Mouse (Mus musculus): ENCODE results near the gene Cep170. TPM values are rescaled to one million over a fixed set of nuclear protein-coding genes. Genes with fewer than 3 reads are reported as not detected.
"Not testable (repeated sequence)": the region's sequence is repeated elsewhere in the genome, so short reads cannot be mapped to it uniquely, and the experiment has no call there.

Cep170 gene
- polyA plus RNA-seq (2015; fragmentation: Nextera tagmentation; extraction: Ambion mirVana): 22.1 and 22.9 TPM in 2 replicates

DNA sequence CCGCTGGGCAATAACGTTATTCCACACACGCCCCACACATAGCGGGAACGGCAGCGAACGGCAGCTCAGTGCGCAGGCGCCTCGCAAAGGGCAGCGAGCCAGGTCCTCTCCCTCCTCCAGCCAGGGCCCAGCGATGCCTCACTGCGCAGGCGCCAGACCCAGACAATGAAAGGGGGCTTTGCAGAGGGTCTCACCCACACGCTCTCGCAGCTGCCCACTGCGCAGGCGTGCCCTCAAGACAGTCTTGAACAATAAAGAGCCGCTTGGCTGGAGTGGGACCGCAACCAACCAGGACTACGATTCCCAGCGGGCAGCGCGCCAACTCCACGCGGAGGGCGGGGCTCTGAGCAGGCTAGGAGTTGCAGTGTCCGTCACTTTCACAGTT, at the start of gene Cep170:
Gene Cep170 (minus strand): TSS at position 32 of the 385 bp plus-strand sequence.
- peak within 1 kb of the TSS; percentile 97 for H3K27ac ChIP-seq
- no peaks in the 10 kb centered on the region for H3K36me3 ChIP-seq
- peak; percentile 95 for ATAC-seq (ENCODE audit: borderline replicate concordance, extremely low read depth, low FRiP score, low TSS enrichment)
- peak within 1 kb of the TSS; percentile 65 for H3K4me2 ChIP-seq
- H3K9me3 ChIP-seq: no peaks in the 10 kb centered on the region
- H3K9ac ChIP-seq: peak within 1 kb of the TSS; percentile 87
- H3K27me3 ChIP-seq: no peaks in the 10 kb centered on the region
- H3K4me1 ChIP-seq: peaks cover 13% of the 10 kb centered on the region
- under 1% methylated on average over 28 of the region's 28 CpGs for WGBS
- peak within 1 kb of the TSS; percentile 91 for H3K4me3 ChIP-seq

DNA sequence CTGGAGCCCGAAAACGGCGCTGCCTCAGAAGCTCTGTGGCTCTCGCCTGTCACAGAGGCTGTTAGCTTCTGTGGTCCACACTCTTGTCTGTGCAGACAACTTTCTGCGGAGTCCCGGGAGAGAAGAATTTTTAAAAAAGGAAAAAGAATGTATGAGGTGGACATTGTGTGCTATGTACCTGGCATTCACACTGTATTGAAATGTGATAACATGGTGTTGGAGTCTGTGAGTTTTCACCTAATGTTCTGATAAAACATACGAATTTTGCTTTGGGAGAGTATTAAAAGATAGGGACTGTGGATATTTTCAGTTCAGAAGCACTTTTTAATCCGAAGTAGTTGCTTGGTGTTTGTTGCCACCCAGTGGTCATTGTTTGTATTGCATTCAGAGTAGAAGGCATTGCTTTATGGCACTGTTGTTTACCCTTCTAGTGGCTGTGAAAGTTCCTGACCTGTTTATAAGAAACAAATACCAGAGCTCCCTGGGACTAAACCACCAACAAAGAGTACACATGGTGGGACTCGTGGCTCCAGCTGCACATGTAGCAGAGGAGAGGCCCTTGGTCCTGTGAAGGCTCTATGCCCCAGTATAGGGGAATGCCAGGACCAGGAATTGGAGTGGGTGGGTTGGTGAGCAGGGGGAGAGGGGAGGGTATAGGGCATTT, 48.2 kb upstream of the Cep170 start:
- Histone ChIP-seq H3K4me3 (no peak overlapping the region), H3K9ac (no peak overlapping the region), H3K4me1 (no peaks in the 10 kb centered on the region), H3K4me2 (no peak overlapping the region), H3K27ac (no peak overlapping the region), H3K9me3 (no peaks in the 10 kb centered on the region), H3K27me3 (no peaks in the 10 kb centered on the region), H3K36me3 (no peaks in the 10 kb centered on the region)
- ATAC-seq (ENCODE audit: borderline replicate concordance, extremely low read depth, low FRiP score, low TSS enrichment): no peak
- WGBS: 56% methylated on average over 9 of the region's 9 CpGs

DNA sequence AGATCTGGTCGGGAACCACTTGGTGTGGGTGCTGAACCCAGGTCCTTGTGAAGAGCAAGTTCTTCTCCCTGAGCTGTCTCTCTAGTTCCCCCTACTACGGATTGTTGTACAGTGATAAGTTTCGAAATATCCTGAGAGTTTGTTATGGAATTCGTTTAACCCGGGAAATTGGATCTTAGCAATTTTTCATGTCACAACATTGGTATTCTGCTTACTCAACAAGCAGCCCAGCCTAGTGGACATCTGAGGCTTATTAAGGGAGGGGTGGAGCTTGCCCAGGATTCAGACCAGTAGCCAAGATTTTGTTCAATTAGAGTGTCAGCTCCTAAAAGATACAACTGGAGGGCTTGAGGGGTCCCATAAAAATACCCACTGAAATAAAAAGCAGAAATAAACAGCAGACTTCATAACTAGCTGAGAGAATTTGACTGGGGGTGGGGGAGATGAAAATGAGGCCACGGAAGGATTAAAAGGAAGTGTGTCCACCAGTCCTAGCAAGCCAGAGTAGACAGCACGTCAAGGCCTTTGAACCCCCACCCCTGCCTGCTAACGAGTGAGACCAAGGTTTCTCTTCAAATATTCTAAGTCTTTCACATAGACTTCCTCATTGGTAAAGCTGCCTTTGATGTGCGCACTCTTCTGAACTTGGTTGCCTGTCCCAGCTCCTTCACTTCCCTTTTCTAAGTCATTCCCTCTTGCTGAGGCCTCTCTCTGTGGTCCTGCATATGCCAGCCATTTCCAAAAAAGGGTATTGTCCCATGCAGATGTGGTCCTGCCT, 39.1 kb upstream of the Cep170 start:
- Histone ChIP-seq H3K9ac (no peak overlapping the region), H3K27ac (no peak overlapping the region), H3K9me3 (no peaks in the 10 kb centered on the region), H3K27me3 (no peaks in the 10 kb centered on the region), H3K36me3 (0 out of 2 replicates have a peak, but pooled peaks cover 5% of the 10 kb centered on the region), H3K4me3 (no peak overlapping the region), H3K4me1 (no peaks in the 10 kb centered on the region), H3K4me2 (no peak overlapping the region)
- no peak for ATAC-seq (ENCODE audit: borderline replicate concordance, extremely low read depth, low FRiP score, low TSS enrichment)
- 78% methylated on average over 9 of the region's 9 CpGs for WGBS

DNA sequence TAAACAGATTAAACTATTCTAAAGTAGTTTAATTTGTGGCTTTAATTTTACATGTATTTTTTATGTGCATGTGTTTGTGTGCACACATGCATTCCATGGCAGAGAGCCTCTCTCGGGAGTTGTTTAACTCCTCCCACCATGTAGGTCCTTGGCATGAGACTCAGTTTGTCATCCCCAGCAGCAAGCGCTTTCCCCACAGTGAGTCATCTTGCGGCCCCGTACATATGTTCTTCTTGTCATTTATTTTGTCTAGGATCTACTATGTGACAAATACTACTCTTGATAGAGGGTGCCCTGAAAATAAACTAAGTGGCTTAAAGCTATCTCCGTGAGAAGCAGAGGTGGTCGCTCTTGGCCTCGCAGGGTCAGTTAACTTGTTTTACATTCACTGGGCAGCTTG, 37.5 kb upstream of the Cep170 start:
- ATAC-seq (ENCODE audit: borderline replicate concordance, extremely low read depth, low FRiP score, low TSS enrichment): no peak
- Histone ChIP-seq H3K9ac (no peak overlapping the region), H3K9me3 (no peaks in the 10 kb centered on the region), H3K27me3 (no peaks in the 10 kb centered on the region), H3K4me1 (no peaks in the 10 kb centered on the region), H3K4me2 (no peak overlapping the region), H3K27ac (no peak overlapping the region), H3K36me3 (0 out of 2 replicates have a peak, but pooled peaks cover 5% of the 10 kb centered on the region), H3K4me3 (no peak overlapping the region)
- 78% methylated on average over 7 of the region's 7 CpGs for WGBS

DNA sequence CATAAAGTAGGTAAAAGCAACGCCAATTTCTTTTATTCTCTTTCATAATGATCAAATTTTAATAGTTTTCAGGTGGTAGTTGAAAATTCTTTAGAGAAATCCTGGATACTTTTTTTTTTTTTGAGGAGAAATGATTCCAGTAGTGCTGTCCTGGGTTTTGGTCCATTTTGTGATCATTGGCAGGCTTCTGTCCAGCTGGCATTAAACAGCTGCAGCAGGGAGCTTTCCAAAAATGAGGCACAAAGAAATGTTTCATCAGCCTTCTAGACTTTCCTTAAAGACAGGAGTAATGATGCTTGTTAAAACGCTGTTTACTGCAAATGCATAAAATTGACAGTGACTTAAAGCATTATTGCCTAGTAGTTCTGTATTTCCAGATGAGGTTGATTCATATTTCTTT, 35.5 kb upstream of the Cep170 start:
- Histone ChIP-seq H3K36me3 (no peaks in the 10 kb centered on the region), H3K4me1 (no peaks in the 10 kb centered on the region), H3K4me3 (no peak overlapping the region), H3K27me3 (no peaks in the 10 kb centered on the region), H3K4me2 (no peak overlapping the region), H3K27ac (no peak overlapping the region), H3K9me3 (no peaks in the 10 kb centered on the region), H3K9ac (no peak overlapping the region)
- ATAC-seq (ENCODE audit: borderline replicate concordance, extremely low read depth, low FRiP score, low TSS enrichment): no peak
- 68% methylated on average over 2 of the region's 2 CpGs for WGBS

DNA sequence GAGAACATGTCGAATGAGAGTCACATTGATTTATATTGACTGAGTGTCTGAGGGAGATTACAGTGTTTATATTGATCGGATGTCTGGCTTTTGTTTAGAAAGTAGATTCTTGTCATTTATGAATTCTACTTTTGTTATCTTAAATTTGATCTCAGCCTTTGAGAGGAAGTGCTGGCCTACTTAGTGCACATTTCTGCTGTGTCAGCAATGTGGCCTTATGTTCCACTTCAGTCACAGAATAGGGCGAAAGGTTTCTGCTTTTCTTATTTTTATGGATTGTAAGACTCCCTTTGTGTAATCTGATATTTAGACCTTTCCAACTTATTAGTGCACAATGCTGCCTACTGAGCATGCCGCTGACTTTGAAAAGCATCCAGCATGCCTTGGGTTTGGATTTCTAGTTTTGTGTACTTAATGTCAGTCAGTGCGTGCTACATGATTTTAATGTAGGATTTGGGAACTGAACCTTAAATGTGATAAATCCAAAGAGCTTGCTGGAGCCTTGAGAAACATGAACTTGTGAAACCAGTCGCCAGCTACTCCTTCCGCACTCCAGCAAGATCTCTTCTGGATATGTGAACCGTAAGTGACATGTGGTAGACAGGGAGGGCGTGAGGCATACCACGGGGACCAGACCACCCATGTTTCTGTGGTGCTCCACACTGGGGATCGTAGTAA, 34.9 kb upstream of the Cep170 start:
- Histone ChIP-seq H3K36me3 (no peaks in the 10 kb centered on the region), H3K9ac (no peak overlapping the region), H3K27me3 (no peaks in the 10 kb centered on the region), H3K27ac (no peak overlapping the region), H3K4me2 (no peak overlapping the region), H3K4me1 (no peaks in the 10 kb centered on the region), H3K9me3 (no peaks in the 10 kb centered on the region), H3K4me3 (no peak overlapping the region)
- ATAC-seq (ENCODE audit: borderline replicate concordance, extremely low read depth, low FRiP score, low TSS enrichment): no peak
- WGBS: 62% methylated on average over 11 of the region's 11 CpGs

DNA sequence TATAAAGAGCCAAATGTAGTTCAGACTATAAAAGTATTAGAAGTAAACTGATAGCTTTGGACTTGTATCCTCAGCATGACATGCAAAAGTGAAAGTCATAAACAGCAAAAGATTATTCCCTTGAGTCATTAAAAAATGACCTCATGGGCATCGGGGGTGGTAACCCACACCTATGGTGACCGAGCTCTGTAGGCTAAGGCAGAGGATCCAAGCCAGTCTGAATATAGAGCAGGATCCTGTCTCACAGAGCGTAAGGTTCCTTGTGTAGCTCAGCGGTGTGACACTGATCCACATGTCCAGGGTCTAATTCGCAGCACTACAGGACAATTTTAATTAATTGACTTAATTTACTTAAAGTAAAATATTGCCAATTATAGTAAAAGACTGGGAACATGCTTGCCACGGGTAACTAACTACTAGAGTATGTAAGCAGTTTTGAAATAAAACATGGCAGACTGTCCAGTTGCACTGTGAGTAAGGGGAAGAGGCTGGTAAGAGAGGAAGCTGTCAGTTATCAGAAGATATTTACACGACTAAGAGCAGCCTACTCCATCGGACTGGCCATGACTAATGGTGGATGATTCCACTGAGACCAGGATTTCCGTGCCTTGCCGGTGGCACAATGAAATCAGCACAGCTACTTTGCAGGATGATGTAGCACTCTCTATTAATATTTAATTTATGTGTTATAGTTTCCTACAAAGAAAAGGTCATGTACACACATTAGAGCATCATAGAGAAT, 33.4 kb upstream of the Cep170 start:
- no peak overlapping the region for H3K4me2 ChIP-seq
- no peak overlapping the region for H3K4me3 ChIP-seq
- H3K27me3 ChIP-seq: no peaks in the 10 kb centered on the region
- no peak for ATAC-seq (ENCODE audit: borderline replicate concordance, extremely low read depth, low FRiP score, low TSS enrichment)
- 73% methylated on average over 10 of the region's 10 CpGs for WGBS
- no peak overlapping the region for H3K9ac ChIP-seq
- H3K27ac ChIP-seq: no peak overlapping the region
- H3K4me1 ChIP-seq: no peaks in the 10 kb centered on the region
- no peaks in the 10 kb centered on the region for H3K9me3 ChIP-seq
- no peaks in the 10 kb centered on the region for H3K36me3 ChIP-seq

DNA sequence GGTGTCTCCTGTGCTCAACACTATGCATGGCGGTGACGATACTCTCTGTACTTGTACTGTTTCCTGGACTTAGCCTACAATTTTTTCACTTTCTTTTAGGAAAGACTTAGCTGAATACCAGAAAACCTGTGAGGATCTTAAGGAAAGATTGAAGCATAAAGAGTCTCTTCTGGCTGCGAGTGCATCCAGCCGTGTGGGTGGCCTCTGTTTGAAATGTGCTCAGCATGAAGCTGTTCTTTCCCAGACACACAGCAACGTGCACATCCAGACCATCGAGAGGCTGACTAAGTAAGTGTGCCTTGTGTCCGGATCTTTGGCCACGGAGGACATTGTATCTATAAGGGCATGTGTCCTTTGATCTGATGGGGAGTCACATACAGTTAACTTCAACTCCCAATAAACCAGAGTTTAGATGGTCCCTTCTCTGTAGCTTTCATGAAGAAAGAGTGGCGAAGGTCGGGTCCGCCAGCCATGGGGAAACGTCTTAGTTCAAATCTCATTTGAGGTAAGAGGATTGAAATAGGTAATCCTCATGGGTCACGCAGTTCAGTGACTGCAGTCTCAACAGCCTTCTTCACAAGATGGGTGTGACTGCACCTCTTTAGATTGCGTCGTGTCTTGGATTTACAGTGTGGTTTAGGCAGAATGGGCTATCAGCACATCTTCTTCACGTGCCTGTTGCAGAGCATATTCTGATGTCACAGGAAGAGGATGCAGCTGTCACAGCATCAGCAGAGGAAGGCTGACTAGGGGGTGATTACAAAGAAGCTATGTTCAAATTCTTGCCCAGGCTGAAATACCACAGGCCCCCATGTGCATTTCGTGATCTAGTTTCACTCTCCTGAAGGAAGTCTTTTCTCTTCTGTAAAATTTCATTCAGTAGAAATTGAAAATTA, 31.5 kb upstream of the Cep170 start:
- Histone ChIP-seq H3K9me3 (no peaks in the 10 kb centered on the region), H3K36me3 (0 out of 2 replicates have a peak, but pooled peaks cover 5% of the 10 kb centered on the region), H3K9ac (no peak overlapping the region), H3K4me3 (no peak overlapping the region), H3K4me2 (no peak overlapping the region), H3K27me3 (no peaks in the 10 kb centered on the region), H3K4me1 (no peaks in the 10 kb centered on the region), H3K27ac (no peak overlapping the region)
- 79% methylated on average over 17 of the region's 17 CpGs for WGBS
- ATAC-seq (ENCODE audit: borderline replicate concordance, extremely low read depth, low FRiP score, low TSS enrichment): no peak

DNA sequence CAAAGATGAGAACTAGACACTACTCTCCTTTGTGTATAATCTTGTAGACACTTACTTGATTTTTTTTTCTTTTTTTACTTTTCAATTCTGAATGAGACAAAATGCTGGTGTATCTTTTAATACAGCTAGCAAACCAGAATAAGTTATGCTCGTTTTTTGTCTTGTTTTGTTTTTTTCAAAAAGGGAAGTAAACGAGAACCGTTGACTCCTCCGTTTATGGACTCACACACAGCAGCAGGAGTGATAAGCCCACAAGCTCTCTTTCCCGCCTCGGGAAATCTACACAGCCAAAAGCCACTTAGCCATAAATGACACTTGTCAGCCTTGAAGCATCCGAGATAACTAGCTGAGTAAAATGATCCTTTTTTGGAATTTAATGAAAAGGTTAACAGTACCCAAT, 22.7 kb upstream of the Cep170 start:
- not testable (repeated sequence) for H3K36me3 ChIP-seq; H3K27ac ChIP-seq; H3K4me1 ChIP-seq; H3K27me3 ChIP-seq; ATAC-seq (ENCODE audit: borderline replicate concordance, extremely low read depth, low FRiP score, low TSS enrichment); H3K9ac ChIP-seq; H3K4me3 ChIP-seq; H3K9me3 ChIP-seq
- H3K4me2 ChIP-seq: peak overlapping the region; percentile 10; the same call in 1 of the 2 replicates
- WGBS: 42% methylated on average over 7 of the region's 7 CpGs

DNA sequence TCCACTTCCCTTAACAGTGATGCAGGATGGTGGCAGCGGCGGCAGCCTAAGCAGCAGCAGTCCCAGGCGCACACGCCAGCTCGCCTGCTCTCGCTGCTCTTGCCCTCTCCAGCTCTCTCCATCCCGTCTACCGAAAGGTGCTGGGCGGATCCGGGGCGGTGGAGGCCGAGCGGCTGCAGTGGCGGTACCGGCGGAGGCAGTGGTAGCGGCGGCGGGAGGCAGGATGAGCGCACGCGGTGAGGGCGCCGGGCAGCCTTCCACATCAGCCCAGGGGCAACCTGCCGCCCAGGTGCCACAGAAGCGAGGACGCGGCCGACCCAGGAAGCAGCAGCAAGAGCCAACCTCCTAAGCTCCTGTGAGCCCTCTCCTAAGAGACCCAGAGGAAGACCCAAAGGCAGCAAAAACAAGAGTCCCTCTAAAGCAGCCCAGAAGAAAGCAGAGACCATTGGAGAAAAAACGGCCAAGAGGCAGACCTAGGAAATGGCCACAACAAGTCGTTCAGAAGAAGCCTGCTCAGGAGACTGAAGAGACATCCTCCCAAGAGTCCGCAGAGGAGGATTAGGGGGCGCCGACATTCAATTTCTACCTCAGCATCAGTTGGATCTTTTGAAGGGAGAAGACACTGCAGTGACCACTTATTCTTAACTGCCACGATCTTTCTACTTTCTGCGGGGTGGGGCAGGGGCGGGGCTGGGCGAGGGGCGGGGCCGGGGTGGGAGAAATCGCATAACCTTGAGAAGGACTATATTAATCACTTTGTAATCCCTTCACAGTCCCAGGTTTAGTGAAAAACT, 21.8 kb upstream of the Cep170 start:
- Histone ChIP-seq H3K27ac (no peak overlapping the region), H3K36me3 (0 out of 2 replicates have a peak, but pooled peaks cover 3% of the 10 kb centered on the region), H3K4me2 (peak overlapping the region; percentile 88), H3K9me3 (no peaks in the 10 kb centered on the region), H3K9ac (peak overlapping the region; percentile 32), H3K4me1 (0 out of 2 replicates have a peak, but pooled peaks cover 8% of the 10 kb centered on the region), H3K27me3 (no peaks in the 10 kb centered on the region), H3K4me3 (peak overlapping the region; percentile 42)
- WGBS: 2% methylated on average over 41 of the region's 41 CpGs
- peak; percentile 64; the same call in 1 of the 2 replicates for ATAC-seq (ENCODE audit: borderline replicate concordance, extremely low read depth, low FRiP score, low TSS enrichment)
